ENCODE assay signal across 8 mouse cellular contexts in genomic region chr1:61639114-61640093, GRCm38 (mm10). TPM values are rescaled to one million over a fixed set of nuclear protein-coding genes. Genes with fewer than 3 reads are reported as not detected.
A peak's percentile ranks its signal among the peaks of the same experiment; 100 is the strongest.
DNase-seq lines count a peak whose midpoint lies in the region; TF ChIP-seq lines count a peak whose summit lies in the region.

No protein-coding gene starts in this region.

- H3K4me3 ChIP-seq in heart, adult 2 months = peak overlapping the region; percentile 94

- TF ChIP-seq POLR2A in brain, embryonic 14.5 days (IDR thresholded peaks at IDR 0.05; ENCODE audit: borderline replicate concordance, extremely low read depth, insufficient read depth, insufficient read length, poor library complexity, severe bottlenecking) = no peak
- no peak for TF ChIP-seq POLR2A in heart, adult 2 months (IDR thresholded peaks at IDR 0.05; ENCODE audit: insufficient read depth, low read depth, low read length)

- H3K27ac ChIP-seq in heart, adult 2 months = peak overlapping the region; percentile 82

- H3K27me3 ChIP-seq in heart, adult 2 months (ENCODE audit: control insufficient read depth, insufficient read depth, low read length) = no peaks in the 10 kb centered on the region

- peaks cover 4% of the 10 kb centered on the region; the same call in 1 of the 2 replicates for H3K79me2 ChIP-seq in heart, adult 2 months (replicated peaks; ENCODE audit: control insufficient read depth, insufficient read depth, low read length)

- intact Hi-C loops in heart, adult 2 months (cut with DNase I) = loop anchor here (5.0 to 10.0 kb wide), 4 partner anchors 133 to 495 kb away; no protein-coding TSS in a partner anchor

- no peaks in the 10 kb centered on the region for H3K36me3 ChIP-seq in heart, adult 2 months (ENCODE audit: control insufficient read depth, insufficient read depth, low read length)

- TF ChIP-seq CTCF in brain, embryonic 14.5 days (IDR thresholded peaks at IDR 0.05; ENCODE audit: borderline replicate concordance, extremely low read depth, insufficient read depth, insufficient read length) = 0 out of 2 replicates have a peak, but pooled peaks have one; percentile 11
- peak; percentile 8; the same call in 1 of the 2 replicates for TF ChIP-seq CTCF in heart, adult 2 months (IDR thresholded peaks at IDR 0.05)

- peaks cover 7% of the 10 kb centered on the region for H3K4me1 ChIP-seq in heart, adult 2 months (ENCODE audit: control insufficient read depth, insufficient read depth, low read length)

- peak overlapping the region; percentile 96 for H3K9ac ChIP-seq in heart, adult 2 months (ENCODE audit: low read depth, low read length)

- DNase-seq in right cerebral cortex, adult 18-20 months = peak; percentile 2
- no peak for DNase-seq in right cerebral cortex, postnatal 36 days (ENCODE audit: low spot score in 2 of 2)
- DNase-seq in brain, embryonic 14.5 days (ENCODE audit: low read depth) = peak; percentile 51
- DNase-seq in heart, adult 2 months = peak; percentile 33 to 37
- peak; percentile 58 for DNase-seq in kidney, adult 11 months
- peak; percentile 42 to 54 for DNase-seq in lung, adult 18-20 months
- peak; percentile 60 for DNase-seq in retina, embryonic 14.5 days (ENCODE audit: low spot score)
- DNase-seq in cerebellum, adult 11 months = no peak

- 6% methylated on average over 40 of the region's 40 CpGs for WGBS in heart, adult 2 months

- TF ChIP-seq EP300 in heart, adult 2 months (IDR thresholded peaks at IDR 0.05; ENCODE audit: insufficient read depth, low read depth, low read length) = no peak

RNA-seq across cellular contexts. Expression of gene Pard3b, which starts 0.8 kb away (rescaled TPM):
- 2.1 and 3.8 TPM in 2 replicates for polyA plus RNA-seq in brain, embryonic 14.5 days (2012; rRNA removed)
- 10 to 100 TPM; 13.8 to 13.9 TPM for total RNA-seq in heart, adult 2 months (2021)
- polyA plus RNA-seq in heart, adult 2 months (2012; rRNA removed) = 2.2 and 3.3 TPM in 2 replicates

Comparison
In these comparisons a context has a peak if more than half of its experiments do, and no peak if none do; other contexts are left out.
1. DNase-seq: peak in right cerebral cortex, adult 18-20 months (single experiment), brain, embryonic 14.5 days (single experiment), heart, adult 2 months (2 of 2), kidney, adult 11 months (single experiment), lung, adult 18-20 months (2 of 2) and retina, embryonic 14.5 days (single experiment); none in right cerebral cortex, postnatal 36 days (0 of 2) and cerebellum, adult 11 months (single experiment).